Mouse (Mus musculus): ENCODE data around the gene Stard13. TPM values are rescaled to one million over a fixed set of nuclear protein-coding genes. Genes with fewer than 3 reads are reported as not detected.
A peak's percentile ranks its signal among the peaks of the same experiment; 100 is the strongest.

The Stard13 gene
- polyA plus RNA-seq, 1 experiment from 2014 or later = 20.6 TPM

DNA sequence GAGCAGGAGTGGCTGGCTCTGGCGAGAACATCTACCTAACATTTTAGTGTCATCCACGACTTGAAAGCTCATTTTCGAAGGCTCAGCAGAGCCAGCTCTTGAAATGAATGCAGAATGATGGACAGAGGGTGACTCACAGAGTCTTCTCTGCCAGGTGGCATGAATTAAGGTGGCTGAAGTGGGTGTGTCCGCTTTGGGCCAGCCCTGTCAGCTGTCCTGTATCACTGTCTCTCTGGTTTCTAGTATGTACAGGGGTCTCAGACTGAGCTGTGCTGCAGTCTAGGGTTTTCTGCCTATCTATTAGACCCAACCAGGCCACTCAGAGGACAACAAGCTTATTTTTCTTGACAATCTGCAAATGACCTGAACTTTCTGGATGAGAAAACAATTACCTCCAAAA lies 68.8 kb downstream of the Stard13 start:
- H3K27ac ChIP-seq (ENCODE audit: low read length) = peak overlapping the region; percentile 61

DNA sequence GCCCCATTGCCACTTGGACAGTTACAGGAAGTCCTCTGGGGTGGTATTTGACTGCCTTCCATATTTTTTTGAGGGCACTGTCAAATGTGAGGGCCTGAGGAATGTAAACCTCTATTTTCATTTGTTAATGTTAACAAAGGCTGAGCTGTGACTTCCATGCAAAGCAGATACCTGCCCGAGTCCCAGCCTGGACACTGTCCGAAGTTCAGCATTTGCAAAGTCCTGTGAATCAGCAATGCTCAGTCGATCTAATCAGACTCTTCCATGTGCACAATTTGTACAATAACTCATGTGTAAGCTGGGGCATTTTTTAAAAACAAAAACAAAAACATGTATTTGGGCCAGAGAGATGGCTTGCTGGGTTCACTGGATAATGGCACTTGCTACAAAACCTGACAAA lies 71.0 kb downstream of the Stard13 start:
- H3K9ac ChIP-seq (ENCODE audit: low read length) = no peak overlapping the region
- no peak overlapping the region for H3K4me2 ChIP-seq (ENCODE audit: low read depth, low read length)
- WGBS = 86% methylated on average over 3 of the region's 3 CpGs
- H3K36me3 ChIP-seq (ENCODE audit: control insufficient read depth, insufficient read depth, low read length) = no peaks in the 10 kb centered on the region
- H3K27me3 ChIP-seq (ENCODE audit: control insufficient read depth, insufficient read depth, low read depth, low read length) = no peaks in the 10 kb centered on the region
- no peak for ATAC-seq (ENCODE audit: low read depth)
- no peak overlapping the region for H3K27ac ChIP-seq (ENCODE audit: low read length)
- peaks cover 39% of the 10 kb centered on the region for H3K4me1 ChIP-seq (replicated peaks; ENCODE audit: control insufficient read depth, insufficient read depth, low read length)
- H3K9me3 ChIP-seq (ENCODE audit: control insufficient read depth, low read length) = no peaks in the 10 kb centered on the region
- no peak overlapping the region for H3K4me3 ChIP-seq (ENCODE audit: low read length)

More for the DNA sequence above, 68.8 kb downstream of the Stard13 start:
- H3K36me3 ChIP-seq (ENCODE audit: control insufficient read depth, insufficient read depth, low read length) = no peaks in the 10 kb centered on the region
- H3K9ac ChIP-seq (ENCODE audit: low read length) = peak overlapping the region; percentile 26; the same call in 1 of the 2 replicates
- H3K4me1 ChIP-seq (replicated peaks; ENCODE audit: control insufficient read depth, insufficient read depth, low read length) = peaks cover 48% of the 10 kb centered on the region
- no peaks in the 10 kb centered on the region for H3K27me3 ChIP-seq (ENCODE audit: control insufficient read depth, insufficient read depth, low read depth, low read length)
- no peak for ATAC-seq (ENCODE audit: low read depth)
- no peak overlapping the region for H3K4me2 ChIP-seq (ENCODE audit: low read depth, low read length)
- H3K4me3 ChIP-seq (ENCODE audit: low read length) = no peak overlapping the region
- WGBS = 69% methylated on average over 4 of the region's 4 CpGs
- H3K9me3 ChIP-seq (ENCODE audit: control insufficient read depth, low read length) = no peaks in the 10 kb centered on the region

- no peak overlapping the region for H3K4me2 ChIP-seq (ENCODE audit: low read depth, low read length)
- no peaks in the 10 kb centered on the region for H3K27me3 ChIP-seq (ENCODE audit: control insufficient read depth, insufficient read depth, low read depth, low read length)
- peaks cover 27% of the 10 kb centered on the region for H3K4me1 ChIP-seq (replicated peaks; ENCODE audit: control insufficient read depth, insufficient read depth, low read length)
- H3K9me3 ChIP-seq (ENCODE audit: control insufficient read depth, low read length) = no peaks in the 10 kb centered on the region
- H3K4me3 ChIP-seq (ENCODE audit: low read length) = no peak overlapping the region
- H3K36me3 ChIP-seq (ENCODE audit: control insufficient read depth, insufficient read depth, low read length) = no peaks in the 10 kb centered on the region
- H3K27ac ChIP-seq (ENCODE audit: low read length) = peak overlapping the region; percentile 90
- peak; percentile 59 for ATAC-seq (ENCODE audit: low read depth)
- 50% methylated on average over 1 of the region's 1 CpGs for WGBS
- H3K9ac ChIP-seq (ENCODE audit: low read length) = no peak overlapping the region
Measured at GRCm38 (mm10) chr5:151155247-151155646, 78.4 kb downstream of the Stard13 start.

DNA sequence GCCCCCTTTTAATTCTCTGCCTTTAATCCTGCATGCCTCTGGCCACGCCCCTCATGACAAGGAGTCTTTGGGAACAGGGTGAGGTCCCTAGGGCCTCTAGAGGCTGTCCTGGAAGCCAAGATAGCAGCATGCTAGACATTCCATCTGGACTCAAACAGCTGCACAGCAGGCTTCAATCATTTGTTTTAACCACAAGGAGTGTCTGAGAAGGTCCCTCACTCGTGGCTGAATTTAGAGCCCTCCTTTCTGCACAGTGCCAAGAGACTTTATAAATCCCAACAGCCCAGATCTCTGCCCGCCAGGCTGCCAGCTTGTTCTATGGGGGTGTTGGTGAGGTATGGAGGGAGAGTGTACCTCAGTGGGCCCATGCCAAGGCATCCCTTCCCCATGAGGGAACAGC lies 78.9 kb downstream of the Stard13 start:
- Histone ChIP-seq H3K4me2 (ENCODE audit: low read depth, low read length) (no peak overlapping the region; the same call in 1 of the 2 replicates), H3K27ac (ENCODE audit: low read length) (peak overlapping the region; percentile 90), H3K9ac (ENCODE audit: low read length) (peak overlapping the region; percentile 24; the same call in 1 of the 2 replicates), H3K4me3 (ENCODE audit: low read length) (no peak overlapping the region), H3K9me3 (ENCODE audit: control insufficient read depth, low read length) (no peaks in the 10 kb centered on the region), H3K36me3 (ENCODE audit: control insufficient read depth, insufficient read depth, low read length) (no peaks in the 10 kb centered on the region), H3K27me3 (ENCODE audit: control insufficient read depth, insufficient read depth, low read depth, low read length) (no peaks in the 10 kb centered on the region), H3K4me1 (replicated peaks; ENCODE audit: control insufficient read depth, insufficient read depth, low read length) (peaks cover 27% of the 10 kb centered on the region)
- WGBS = 23% methylated on average over 3 of the region's 3 CpGs
- peak; percentile 90 for ATAC-seq (ENCODE audit: low read depth)

DNA sequence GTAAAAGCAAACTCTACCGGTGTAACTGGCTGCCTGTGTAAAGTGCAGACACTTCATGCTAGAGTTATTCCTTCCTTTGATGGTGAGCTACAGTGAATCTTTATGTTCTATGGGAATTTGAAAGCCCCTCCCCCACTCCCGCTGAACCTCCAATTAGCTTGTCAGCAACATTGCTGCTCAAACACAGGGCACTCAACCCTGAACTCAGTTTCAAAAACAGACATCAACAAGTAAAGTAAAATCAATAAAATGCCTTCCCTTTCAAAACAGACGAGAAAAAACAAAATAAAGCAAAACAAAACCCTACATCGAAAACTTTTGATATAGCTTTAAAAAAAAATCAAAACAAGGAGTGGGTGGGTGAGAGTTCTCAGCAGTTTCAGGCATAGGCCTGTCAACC lies 79.6 kb downstream of the Stard13 start:
- Histone ChIP-seq H3K4me3 (ENCODE audit: low read length) (no peak overlapping the region), H3K27ac (ENCODE audit: low read length) (no peak overlapping the region), H3K9me3 (ENCODE audit: control insufficient read depth, low read length) (no peaks in the 10 kb centered on the region), H3K4me1 (replicated peaks; ENCODE audit: control insufficient read depth, insufficient read depth, low read length) (peaks cover 27% of the 10 kb centered on the region), H3K9ac (ENCODE audit: low read length) (no peak overlapping the region), H3K36me3 (ENCODE audit: control insufficient read depth, insufficient read depth, low read length) (no peaks in the 10 kb centered on the region), H3K27me3 (ENCODE audit: control insufficient read depth, insufficient read depth, low read depth, low read length) (no peaks in the 10 kb centered on the region), H3K4me2 (ENCODE audit: low read depth, low read length) (no peak overlapping the region)
- WGBS = 69% methylated on average over 4 of the region's 4 CpGs
- ATAC-seq (ENCODE audit: low read depth) = no peak

- H3K36me3 ChIP-seq (ENCODE audit: control insufficient read depth, insufficient read depth, low read length) = no peaks in the 10 kb centered on the region
- no peak overlapping the region for H3K27ac ChIP-seq (ENCODE audit: low read length)
- no peak overlapping the region for H3K9ac ChIP-seq (ENCODE audit: low read length)
- H3K27me3 ChIP-seq (ENCODE audit: control insufficient read depth, insufficient read depth, low read depth, low read length) = no peaks in the 10 kb centered on the region
- no peak overlapping the region for H3K4me3 ChIP-seq (ENCODE audit: low read length)
- no peaks in the 10 kb centered on the region for H3K9me3 ChIP-seq (ENCODE audit: control insufficient read depth, low read length)
- no peak overlapping the region for H3K4me2 ChIP-seq (ENCODE audit: low read depth, low read length)
- peaks cover 26% of the 10 kb centered on the region for H3K4me1 ChIP-seq (replicated peaks; ENCODE audit: control insufficient read depth, insufficient read depth, low read length)
- WGBS = 78% methylated on average over 9 of the region's 9 CpGs
- no peak for ATAC-seq (ENCODE audit: low read depth)
Measured at GRCm38 (mm10) chr5:151151549-151151948, 82.1 kb downstream of the Stard13 start.

GRCm38 (mm10) chr5:151149509-151149908 lies 84.1 kb downstream of the Stard13 start:
- H3K4me1 ChIP-seq (replicated peaks; ENCODE audit: control insufficient read depth, insufficient read depth, low read length) = peaks cover 11% of the 10 kb centered on the region
- WGBS = 46% methylated on average over 8 of the region's 8 CpGs
- H3K27ac ChIP-seq (ENCODE audit: low read length) = no peak overlapping the region
- no peak overlapping the region for H3K9ac ChIP-seq (ENCODE audit: low read length)
- H3K27me3 ChIP-seq (ENCODE audit: control insufficient read depth, insufficient read depth, low read depth, low read length) = no peaks in the 10 kb centered on the region
- ATAC-seq (ENCODE audit: low read depth) = no peak
- no peak overlapping the region for H3K4me3 ChIP-seq (ENCODE audit: low read length)
- no peaks in the 10 kb centered on the region for H3K9me3 ChIP-seq (ENCODE audit: control insufficient read depth, low read length)
- no peak overlapping the region for H3K4me2 ChIP-seq (ENCODE audit: low read depth, low read length)
- no peaks in the 10 kb centered on the region for H3K36me3 ChIP-seq (ENCODE audit: control insufficient read depth, insufficient read depth, low read length)

DNA sequence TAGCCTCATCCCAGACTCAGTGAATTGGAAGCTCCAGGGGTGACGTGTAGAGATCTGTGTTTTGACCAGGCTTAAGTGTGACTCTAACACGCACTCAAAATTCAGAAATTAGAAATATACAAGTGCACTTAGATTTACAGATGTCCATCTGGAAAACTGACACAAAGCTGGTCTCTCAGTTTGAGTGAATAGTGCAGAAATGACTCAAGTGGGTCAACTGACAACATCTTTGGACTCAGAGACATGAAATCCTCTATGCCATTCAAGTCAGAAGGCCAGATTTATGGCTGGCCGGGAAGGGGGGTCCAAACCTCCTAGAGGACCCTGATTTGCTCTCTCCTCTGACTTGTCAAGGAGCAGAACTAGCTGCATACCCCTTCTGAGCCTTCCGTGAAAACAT lies 85.6 kb downstream of the Stard13 start:
- Histone ChIP-seq H3K9me3 (ENCODE audit: control insufficient read depth, low read length) (no peaks in the 10 kb centered on the region), H3K4me2 (ENCODE audit: low read depth, low read length) (no peak overlapping the region), H3K9ac (ENCODE audit: low read length) (no peak overlapping the region), H3K36me3 (ENCODE audit: control insufficient read depth, insufficient read depth, low read length) (no peaks in the 10 kb centered on the region), H3K4me3 (ENCODE audit: low read length) (no peak overlapping the region), H3K4me1 (replicated peaks; ENCODE audit: control insufficient read depth, insufficient read depth, low read length) (peaks cover 19% of the 10 kb centered on the region), H3K27ac (ENCODE audit: low read length) (no peak overlapping the region), H3K27me3 (ENCODE audit: control insufficient read depth, insufficient read depth, low read depth, low read length) (no peaks in the 10 kb centered on the region)
- no peak for ATAC-seq (ENCODE audit: low read depth)
- 76% methylated on average over 4 of the region's 4 CpGs for WGBS

DNA sequence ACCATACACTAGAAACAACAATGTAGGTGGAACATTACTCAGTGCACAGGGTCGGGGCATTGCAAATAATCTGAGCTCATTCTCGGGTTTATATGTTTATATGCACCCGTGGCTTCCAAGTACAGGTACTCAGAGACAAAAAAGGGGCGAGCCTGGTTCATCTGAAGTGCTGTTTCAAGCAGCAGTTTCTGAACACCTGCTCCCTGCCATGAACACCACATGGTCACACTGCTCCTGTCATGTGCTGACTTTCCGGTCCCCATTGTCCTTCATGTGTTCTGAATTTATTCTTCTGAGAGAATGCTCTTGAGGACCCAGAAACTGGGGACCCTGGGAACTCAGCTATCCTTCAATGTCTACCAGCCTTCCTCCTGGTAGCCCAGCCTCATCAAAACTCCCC lies 87.8 kb downstream of the Stard13 start:
- H3K36me3 ChIP-seq (ENCODE audit: control insufficient read depth, insufficient read depth, low read length) = no peaks in the 10 kb centered on the region
- H3K4me3 ChIP-seq (ENCODE audit: low read length) = no peak overlapping the region
- no peaks in the 10 kb centered on the region for H3K9me3 ChIP-seq (ENCODE audit: control insufficient read depth, low read length)
- no peak overlapping the region for H3K9ac ChIP-seq (ENCODE audit: low read length)
- H3K27ac ChIP-seq (ENCODE audit: low read length) = no peak overlapping the region
- H3K4me2 ChIP-seq (ENCODE audit: low read depth, low read length) = no peak overlapping the region
- H3K27me3 ChIP-seq (ENCODE audit: control insufficient read depth, insufficient read depth, low read depth, low read length) = no peaks in the 10 kb centered on the region
- peaks cover 31% of the 10 kb centered on the region for H3K4me1 ChIP-seq (replicated peaks; ENCODE audit: control insufficient read depth, insufficient read depth, low read length)
- no peak for ATAC-seq (ENCODE audit: low read depth)
- WGBS = 59% methylated on average over 5 of the region's 5 CpGs

DNA sequence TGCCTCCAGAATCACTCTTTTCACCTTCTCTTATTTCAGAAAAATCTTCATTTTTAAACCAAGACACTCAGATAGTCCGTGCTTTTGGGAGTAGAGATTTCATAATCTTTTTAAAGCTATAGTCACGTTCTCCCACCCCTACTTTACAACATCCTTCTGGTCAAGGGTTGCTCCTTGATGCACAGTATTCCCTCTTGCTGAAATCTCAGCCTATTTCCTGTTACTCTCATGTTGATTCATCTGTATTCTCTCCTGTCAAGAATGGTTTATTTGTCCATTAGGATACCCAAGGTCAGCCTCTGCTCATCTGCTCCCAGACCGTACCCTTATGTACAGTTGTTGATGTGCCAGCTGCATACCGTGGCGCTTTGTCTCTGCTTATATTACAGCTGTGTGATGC lies 89.7 kb downstream of the Stard13 start:
- no peak overlapping the region for H3K4me3 ChIP-seq (ENCODE audit: low read length)
- no peaks in the 10 kb centered on the region for H3K36me3 ChIP-seq (ENCODE audit: control insufficient read depth, insufficient read depth, low read length)
- peaks cover 31% of the 10 kb centered on the region for H3K4me1 ChIP-seq (replicated peaks; ENCODE audit: control insufficient read depth, insufficient read depth, low read length)
- H3K4me2 ChIP-seq (ENCODE audit: low read depth, low read length) = no peak overlapping the region
- no peak for ATAC-seq (ENCODE audit: low read depth)
- H3K27ac ChIP-seq (ENCODE audit: low read length) = peak overlapping the region; percentile 92
- H3K27me3 ChIP-seq (ENCODE audit: control insufficient read depth, insufficient read depth, low read depth, low read length) = no peaks in the 10 kb centered on the region
- 45% methylated on average over 5 of the region's 5 CpGs for WGBS
- H3K9ac ChIP-seq (ENCODE audit: low read length) = no peak overlapping the region; the same call in 1 of the 2 replicates
- H3K9me3 ChIP-seq (ENCODE audit: control insufficient read depth, low read length) = no peaks in the 10 kb centered on the region
